Mouse (Mus musculus) cortical plate, adult 2 months (tissue): ENCODE results near the gene Atp5g1. TPM values are rescaled to one million over a fixed set of nuclear protein-coding genes. Genes with fewer than 3 reads are reported as not detected.

Source experiments
- H3K27ac ChIP-seq: fragments of 200-500 bp; 2 replicates; pipeline ENCODE4 v1.5.1; 2012; ENCODE audit warnings: low read length, control low read depth, inconsistent platforms; ENCODE audit not compliant: insufficient read depth
- H3K4me1 ChIP-seq: fragments of 200-500 bp; 2 replicates; pipeline ENCODE4 v1.6.1; 2011; ENCODE audit warnings: low read length; ENCODE audit not compliant: control insufficient read depth, insufficient read depth
- H3K4me3 ChIP-seq: fragments of 200-500 bp; 2 replicates; pipeline ENCODE4 v1.5.1; 2011; ENCODE audit warnings: mild to moderate bottlenecking, low read length, control low read depth; ENCODE audit not compliant: insufficient read depth
- CTCF ChIP-seq: fragments of 200-500 bp; IDR thresholded peaks from 2 replicates; pipeline ENCODE4 v1.5.1; 2011; ENCODE audit warnings: mild to moderate bottlenecking, control low read depth, low read length; ENCODE audit not compliant: insufficient read depth; ENCODE audit errors: extremely low read depth
- POLR2A ChIP-seq: fragments of 200-500 bp; IDR thresholded peaks from 2 replicates; pipeline ENCODE4 v1.6.1; 2011; ENCODE audit warnings: mild to moderate bottlenecking, low read length, control low read depth; ENCODE audit not compliant: insufficient read depth; ENCODE audit errors: extremely low read depth
- polyA plus RNA-seq: library from polyadenylated mRNA; depleted of rRNA; stranded (reverse); fragments of >200 nt; gene quantifications from 2 replicates; pipeline ENCODE4 v1.2.3, GENCODE M21; 2012; rRNA removed

Atp5g1 gene
- polyA plus RNA-seq, 1 experiment: 494 TPM

GRCm38 (mm10) chr11:96033264-96033663, 42.2 kb downstream of the Atp5g1 start:
- no peak for TF ChIP-seq POLR2A
- no peak for TF ChIP-seq CTCF
- peaks cover 2% of the 10 kb centered on the region; the same call in 1 of the 2 replicates for H3K4me1 ChIP-seq

GRCm38 (mm10) chr11:96031701-96032100, 43.8 kb downstream of the Atp5g1 start:
- no peak overlapping the region for H3K4me3 ChIP-seq
- TF ChIP-seq POLR2A (no peak), CTCF (no peak)
- peaks cover 2% of the 10 kb centered on the region; the same call in 1 of the 2 replicates for H3K4me1 ChIP-seq
- no peak overlapping the region for H3K27ac ChIP-seq

More at GRCm38 (mm10) chr11:96033264-96033663, 42.2 kb downstream of the Atp5g1 start:
- Histone ChIP-seq H3K27ac (no peak overlapping the region), H3K4me3 (no peak overlapping the region)

GRCm38 (mm10) chr11:96030571-96030970, 44.9 kb downstream of the Atp5g1 start:
- Histone ChIP-seq H3K4me1 (peaks cover 1% of the 10 kb centered on the region; the same call in 1 of the 2 replicates), H3K4me3 (no peak overlapping the region), H3K27ac (no peak overlapping the region)
- TF ChIP-seq POLR2A: no peak
- no peak for TF ChIP-seq CTCF

GRCm38 (mm10) chr11:96028130-96028529, 47.3 kb downstream of the Atp5g1 start:
- no peaks in the 10 kb centered on the region for H3K4me1 ChIP-seq
- no peak overlapping the region for H3K27ac ChIP-seq
- TF ChIP-seq POLR2A (no peak), CTCF (no peak)
- no peak overlapping the region for H3K4me3 ChIP-seq

- Histone ChIP-seq H3K27ac (no peak overlapping the region), H3K4me1 (no peaks in the 10 kb centered on the region), H3K4me3 (no peak overlapping the region)
- TF ChIP-seq POLR2A: no peak
- no peak for TF ChIP-seq CTCF
These were observed 54.8 kb downstream of the Atp5g1 start for GRCm38 (mm10) chr11:96020622-96021021.

Other genes starting within 250 kb of the Atp5g1 start
- 9.4 and 11.0 TPM in 2 replicates for gene Gngt2, start 238.5 kb downstream of the Atp5g1 start, polyA plus RNA-seq
- 9.6 and 11.8 TPM in 2 replicates for gene Abi3, start 233.2 kb downstream of the Atp5g1 start, polyA plus RNA-seq
- gene B4galnt2, start 160.8 kb downstream of the Atp5g1 start, polyA plus RNA-seq: not detected in 2 replicates
- gene Igf2bp1, start 69.7 kb downstream of the Atp5g1 start, polyA plus RNA-seq: 0.02 and 0.15 TPM in 2 replicates
- gene Gip, start 51.1 kb downstream of the Atp5g1 start, polyA plus RNA-seq: not detected in 2 replicates
- 94.2 and 96.9 TPM in 2 replicates for gene Snf8, start 40.8 kb downstream of the Atp5g1 start, polyA plus RNA-seq
- gene Ube2z, start 10.3 kb downstream of the Atp5g1 start, polyA plus RNA-seq: 47.7 and 49.4 TPM in 2 replicates
- not detected in 2 replicates for gene Calcoco2, start 36.3 kb upstream of the Atp5g1 start, polyA plus RNA-seq
- 0.15 and 0.27 TPM in 2 replicates for gene Ttll6, start 58.1 kb upstream of the Atp5g1 start, polyA plus RNA-seq
- gene Hoxb13, start 118.6 kb upstream of the Atp5g1 start, polyA plus RNA-seq: not detected in 2 replicates
- gene Hoxb9, start 195.8 kb upstream of the Atp5g1 start, polyA plus RNA-seq: not detected in 2 replicates
- not detected in 2 replicates for gene Hoxb8, start 206.2 kb upstream of the Atp5g1 start, polyA plus RNA-seq
- not detected in 2 replicates for gene Hoxb7, start 211.0 kb upstream of the Atp5g1 start, polyA plus RNA-seq
- gene Hoxb6, start 216.8 kb upstream of the Atp5g1 start, polyA plus RNA-seq: not detected in 2 replicates
- not detected in 2 replicates for gene Hoxb5, start 227.7 kb upstream of the Atp5g1 start, polyA plus RNA-seq
- gene Hoxb4, start 242.6 kb upstream of the Atp5g1 start, polyA plus RNA-seq: 0.04 TPM in 1 of 2 replicates, not detected in the other
- not detected in 2 replicates for gene Hoxb3, start 247.7 kb upstream of the Atp5g1 start, polyA plus RNA-seq